Mouse (Mus musculus) Patski (cell line): ENCODE measurements around the gene Zbtb20. TPM values are rescaled to one million over a fixed set of nuclear protein-coding genes. Genes with fewer than 3 reads are reported as not detected.
A peak's percentile ranks its signal among the peaks of the same experiment; 100 is the strongest.

Experiments used
- ATAC-seq: fragments of 100-300 bp; one replicate; pipeline ENCODE4 v1.8.0; 2021
- CTCF ChIA-PET: fragments of 350-600 bp; sonication (Branson Sonifier 250); formaldehyde crosslinking; loops from one replicate; lab custom pipeline; 2022; ENCODE audit warnings: inconsistent platforms; lab: Charles Lee
- POLR2A ChIA-PET: fragments of 350-600 bp; sonication (Branson Sonifier 250); formaldehyde crosslinking; loops from one replicate; lab custom pipeline; 2022; ENCODE audit warnings: antibody characterized with exemption, inconsistent platforms; lab: Charles Lee
- DNase-seq: peaks from one replicate; pipeline ENCODE4 v3.0.0-alpha.2; 2011; ENCODE audit warnings: low read depth, low spot score
- H3K27me3 ChIP-seq: fragments of 371-371 bp; one replicate; pipeline ENCODE4 v1.5.1; 2021
- CTCF ChIP-seq: fragments of 100-300 bp; IDR thresholded peaks from one replicate; pipeline ENCODE4 v1.5.1; 2021
- in situ Hi-C: fragments of 300-500 bp; cut with MboI; formaldehyde crosslinking; loops from 3 replicates; pipeline ENCODE4 v1.11.1; 2018; ENCODE audit warnings: low pct_unique_long_range_greater_than_20kb, mixed read lengths
- polyA plus RNA-seq: library from polyadenylated mRNA; unstranded; gene quantifications from one replicate; pipeline ENCODE4 v1.2.3, GENCODE M21; 2021

Zbtb20 gene
- polyA plus RNA-seq, result 12.2 TPM

DNA sequence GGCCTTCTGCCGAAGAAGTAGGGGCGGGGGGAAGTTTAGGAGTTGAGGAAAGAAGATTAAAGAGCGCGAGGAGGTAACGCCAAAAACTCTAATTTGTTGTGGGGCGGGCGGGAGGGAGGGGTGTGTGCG, at the start of gene Zbtb20:
Gene Zbtb20, plus strand, starts transcription at position 30 of the 129 bp plus-strand sequence.
- in situ Hi-C loops, result no loop called here
- TF ChIP-seq CTCF, result no peak
- ChIA-PET POLR2A (interaction anchor here (0.7 kb wide), 1 partner anchor 17 kb away, joined by 4 read pairs; no protein-coding TSS in a partner anchor), CTCF (interaction anchor here (2.1 kb wide), 1 partner anchor 10 kb away, joined by 7 read pairs; no protein-coding TSS in a partner anchor)
- ATAC-seq (no peak), DNase-seq (no peak)
- H3K27me3 ChIP-seq, result no peaks in the 10 kb centered on the region

DNA sequence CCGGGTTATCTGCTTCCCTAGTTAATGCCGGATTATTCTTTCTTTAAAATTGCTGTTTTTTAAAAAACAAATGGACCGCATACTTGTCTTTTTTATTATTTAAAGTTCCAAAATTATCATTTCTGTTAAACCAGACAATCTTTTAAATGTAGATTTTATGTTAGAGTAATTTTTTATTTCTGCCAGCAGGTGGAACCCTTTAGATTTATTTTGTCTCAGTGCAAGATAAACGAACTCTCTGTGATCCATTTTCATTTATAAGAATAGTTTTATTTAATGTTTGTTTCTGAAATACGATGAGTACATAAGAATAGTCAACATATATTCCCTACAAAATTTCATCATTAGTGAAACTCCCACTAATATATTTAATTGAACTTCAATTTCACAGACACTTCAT, 39.7 kb upstream of the Zbtb20 start:
- ATAC-seq, result no peak
- no peaks in the 10 kb centered on the region for H3K27me3 ChIP-seq
- in situ Hi-C loops, result loop anchor here (10.0 to 25.0 kb wide), 4 partner anchors 79 to 751 kb away; no protein-coding TSS in a partner anchor
- POLR2A ChIA-PET, result no interaction called here
- CTCF ChIA-PET, result no interaction called here
- no peak for DNase-seq
- peak; percentile 40 for TF ChIP-seq CTCF

- TF ChIP-seq CTCF, result no peak
Observed at GRCm38 (mm10) chr16:42836404-42837120, 39.1 kb upstream of the Zbtb20 start.

GRCm38 (mm10) chr16:42838226-42838625, 37.5 kb upstream of the Zbtb20 start:
- TF ChIP-seq CTCF, result no peak
- in situ Hi-C loops, result loop anchor here (10.0 to 25.0 kb wide), 4 partner anchors 77 to 749 kb away; no protein-coding TSS in a partner anchor
- no peak for ATAC-seq
- ChIA-PET POLR2A (interaction anchor here (0.7 kb wide), 1 partner anchor 566 kb away, joined by 3 read pairs; no protein-coding TSS in a partner anchor), CTCF (no interaction called here)
- DNase-seq, result no peak
- H3K27me3 ChIP-seq, result no peaks in the 10 kb centered on the region

More at GRCm38 (mm10) chr16:42836404-42837120, 39.1 kb upstream of the Zbtb20 start:
- DNase-seq (no peak), ATAC-seq (no peak)
- CTCF ChIA-PET, result no interaction called here
- in situ Hi-C loops, result loop anchor here (10.0 to 25.0 kb wide), 4 partner anchors 78 to 751 kb away; no protein-coding TSS in a partner anchor
- POLR2A ChIA-PET, result no interaction called here
- H3K27me3 ChIP-seq, result no peaks in the 10 kb centered on the region

GRCm38 (mm10) chr16:42857564-42858183, 18.0 kb upstream of the Zbtb20 start:
- POLR2A ChIA-PET, result no interaction called here
- no peak for DNase-seq
- in situ Hi-C loops, result no loop called here
- CTCF ChIA-PET, result no interaction called here
- TF ChIP-seq CTCF, result no peak
- no peak for ATAC-seq
- H3K27me3 ChIP-seq, result no peaks in the 10 kb centered on the region

DNA sequence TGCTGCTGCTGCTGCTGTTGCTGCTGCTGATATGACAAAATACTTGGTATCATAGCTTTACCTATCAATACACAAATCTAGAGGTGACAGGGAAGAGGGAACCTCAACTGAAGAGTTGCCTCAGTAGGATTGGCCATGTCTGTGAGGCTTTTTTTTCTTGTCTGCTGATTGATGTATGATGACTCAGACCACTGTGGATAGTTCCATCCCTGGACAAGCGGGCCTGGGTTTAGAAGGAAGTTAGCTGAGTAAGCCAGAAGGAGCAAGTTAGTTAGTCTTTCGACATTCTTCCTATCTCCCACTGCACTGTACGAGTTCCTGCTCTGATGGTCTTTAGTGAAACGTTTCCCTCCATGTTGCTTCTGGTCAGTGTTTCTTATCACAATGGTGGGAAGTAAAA, 16.4 kb upstream of the Zbtb20 start:
- TF ChIP-seq CTCF, result no peak
- no peak for ATAC-seq

DNA sequence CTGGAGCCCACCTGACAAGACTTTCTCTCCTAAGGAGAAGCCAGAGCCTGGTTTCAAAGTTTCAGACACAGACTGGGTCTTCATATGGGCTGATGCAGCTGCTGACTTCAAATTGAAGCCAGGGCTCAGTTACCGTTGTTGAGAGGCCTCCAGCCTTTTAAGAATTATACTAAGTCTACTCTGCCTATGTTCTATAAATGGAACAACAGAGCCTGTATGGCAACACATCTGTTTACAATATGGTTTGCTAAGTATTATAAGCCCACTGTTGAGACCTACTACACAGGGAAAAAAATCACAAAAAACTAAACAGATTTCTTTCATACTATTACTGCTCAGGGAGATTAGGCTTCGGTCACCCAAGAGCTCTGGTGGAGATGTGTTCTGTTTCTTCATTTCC, 12.4 kb upstream of the Zbtb20 start:
- ChIA-PET POLR2A (no interaction called here), CTCF (no interaction called here)
- in situ Hi-C loops, result no loop called here
- no peaks in the 10 kb centered on the region for H3K27me3 ChIP-seq
- ATAC-seq (no peak), DNase-seq (no peak)
- TF ChIP-seq CTCF, result no peak

More for the DNA sequence above, 16.4 kb upstream of the Zbtb20 start:
- in situ Hi-C loops, result no loop called here
- ChIA-PET CTCF (no interaction called here), POLR2A (interaction anchor here (1.3 kb wide), 1 partner anchor 8 kb away, joined by 3 read pairs; no protein-coding TSS in a partner anchor)
- H3K27me3 ChIP-seq, result no peaks in the 10 kb centered on the region
- DNase-seq, result no peak

- no peaks in the 10 kb centered on the region for H3K27me3 ChIP-seq
- ChIA-PET POLR2A (no interaction called here), CTCF (no interaction called here)
- no peak for TF ChIP-seq CTCF
- ATAC-seq (no peak), DNase-seq (no peak)
- in situ Hi-C loops, result no loop called here
Observed at GRCm38 (mm10) chr16:42866061-42866460, 9.6 kb upstream of the Zbtb20 start.

GRCm38 (mm10) chr16:42872101-42872500, 3.6 kb upstream of the Zbtb20 start:
- ATAC-seq (no peak), DNase-seq (no peak)
- in situ Hi-C loops, result no loop called here
- ChIA-PET POLR2A (no interaction called here), CTCF (no interaction called here)
- TF ChIP-seq CTCF, result no peak
- H3K27me3 ChIP-seq, result no peaks in the 10 kb centered on the region

GRCm38 (mm10) chr16:42873942-42874341, 1.7 kb upstream of the Zbtb20 start:
- no peak for ATAC-seq
- POLR2A ChIA-PET, result no interaction called here
- no peaks in the 10 kb centered on the region for H3K27me3 ChIP-seq
- CTCF ChIA-PET, result interaction anchor here (0.9 kb wide), 1 partner anchor 694 kb away, joined by 3 read pairs; no protein-coding TSS in a partner anchor
- DNase-seq, result no peak
- TF ChIP-seq CTCF, result no peak
- in situ Hi-C loops, result no loop called here

- H3K27me3 ChIP-seq, result no peaks in the 10 kb centered on the region
- TF ChIP-seq CTCF, result no peak
- ATAC-seq, result no peak
- no peak for DNase-seq
- ChIA-PET CTCF (interaction anchor here (0.9 kb wide), 1 partner anchor 693 kb away, joined by 3 read pairs; no protein-coding TSS in a partner anchor), POLR2A (no interaction called here)
- in situ Hi-C loops, result no loop called here
Observed at GRCm38 (mm10) chr16:42874456-42874855, 1.2 kb upstream of the Zbtb20 start.
